Mouse (Mus musculus) cerebellum, postnatal 10 days (tissue): Measurements from ENCODE around the gene Csf3.
A peak's percentile ranks its signal among the peaks of the same experiment; 100 is the strongest.

ENCODE experiments used
- DNase-seq, 2 experiments: peaks; one replicate each; pipeline ENCODE4 v3.0.0; 2021; ENCODE audit warnings: mixed read lengths in 2 of 2

Csf3 gene

GRCm38 (mm10) chr11:98697225-98697624 lies 3.8 kb upstream of the Csf3 start:
- no peak for DNase-seq

GRCm38 (mm10) chr11:98698849-98699640 lies 2.0 kb upstream of the Csf3 start:
- peak in 1 of 2 experiments; percentile 47 for DNase-seq

- DNase-seq: peak; percentile 91 to 92
Measured at GRCm38 (mm10) chr11:98699911-98700310, 1.2 kb upstream of the Csf3 start.

- DNase-seq: peak; percentile 47 to 55
Measured at GRCm38 (mm10) chr11:98702323-98702722, 1.3 kb downstream of the Csf3 start.

- no peak for DNase-seq
Measured at GRCm38 (mm10) chr11:98705021-98705420, 4.0 kb downstream of the Csf3 start.

GRCm38 (mm10) chr11:98707401-98708281 lies 6.6 kb downstream of the Csf3 start:
- peak in 1 of 2 experiments; percentile 31 for DNase-seq

GRCm38 (mm10) chr11:98708282-98708956 lies 7.4 kb downstream of the Csf3 start:
- DNase-seq: no peak

- peak in 1 of 2 experiments; percentile 44 for DNase-seq
Measured at GRCm38 (mm10) chr11:98709001-98709741, 8.1 kb downstream of the Csf3 start.

- peak; percentile 90 to 94 for DNase-seq
Measured at GRCm38 (mm10) chr11:98710416-98711045, 9.5 kb downstream of the Csf3 start.

- DNase-seq: no peak
Measured at GRCm38 (mm10) chr11:98711046-98711434, 10.0 kb downstream of the Csf3 start.

GRCm38 (mm10) chr11:98712009-98712408 lies 10.9 kb downstream of the Csf3 start:
- peak; percentile 72 to 78 for DNase-seq

- DNase-seq: no peak
Measured at GRCm38 (mm10) chr11:98713703-98714102, 12.6 kb downstream of the Csf3 start.

- DNase-seq: no peak
Measured at GRCm38 (mm10) chr11:98715946-98716345, 14.9 kb downstream of the Csf3 start.

GRCm38 (mm10) chr11:98717904-98718303 lies 16.8 kb downstream of the Csf3 start:
- DNase-seq: peak; percentile 89 to 94

- no peak for DNase-seq
Measured at GRCm38 (mm10) chr11:98720756-98721155, 19.7 kb downstream of the Csf3 start.

- peak; percentile 70 to 72 for DNase-seq
Measured at GRCm38 (mm10) chr11:98721458-98722226, 20.6 kb downstream of the Csf3 start.

- DNase-seq: no peak
Measured at GRCm38 (mm10) chr11:98723098-98723497, 22.0 kb downstream of the Csf3 start.

- no peak for DNase-seq
Measured at GRCm38 (mm10) chr11:98725926-98726506, 25.0 kb downstream of the Csf3 start.

- peak; percentile 87 to 89 for DNase-seq
Measured at GRCm38 (mm10) chr11:98729119-98729588, 28.1 kb downstream of the Csf3 start, which contains the start of gene Med24. Med24 (minus strand) TSS chr11:98729435.

- peak in 1 of 2 experiments; percentile 44 for DNase-seq
Measured at GRCm38 (mm10) chr11:98730727-98731126, 29.7 kb downstream of the Csf3 start.
